Mouse (Mus musculus) bone marrow, adult 2 months (tissue): Measurements from ENCODE around the gene Lrp1. TPM values are rescaled to one million over a fixed set of nuclear protein-coding genes. Genes with fewer than 3 reads are reported as not detected.

Experiments used
- H3K27ac ChIP-seq: fragments of 200-500 bp; 2 replicates; pipeline ENCODE4 v1.5.1; 2012; ENCODE audit warnings: low read depth, mild to moderate bottlenecking, control low read depth, inconsistent platforms, low read length; ENCODE audit not compliant: control insufficient read depth, poor library complexity, insufficient read depth
- H3K4me1 ChIP-seq: fragments of 200-500 bp; 2 replicates; pipeline ENCODE4 v1.6.1; 2011; ENCODE audit warnings: low read length; ENCODE audit not compliant: control insufficient read depth, insufficient read depth
- H3K4me3 ChIP-seq: fragments of 200-500 bp; replicated peaks from 2 replicates; pipeline ENCODE3; 2011; ENCODE audit warnings: mild to moderate bottlenecking, low read depth, low read length, control low read depth; ENCODE audit not compliant: control insufficient read depth
- CTCF ChIP-seq: fragments of 200-500 bp; IDR thresholded peaks from 2 replicates; pipeline ENCODE4 v1.5.1; 2011; ENCODE audit warnings: low read length, control low read depth; ENCODE audit not compliant: control insufficient read depth, insufficient read depth
- POLR2A ChIP-seq: fragments of 200-500 bp; IDR thresholded peaks from 2 replicates; pipeline ENCODE4 v1.6.1; 2011; ENCODE audit warnings: low read depth, mild to moderate bottlenecking, control low read depth, low read length, borderline replicate concordance; ENCODE audit not compliant: control insufficient read depth
- WGBS: fragments of 180-500 bp; shearing (Covaris S2); methylation state at CpG from one replicate; pipeline ENCODE4 v1.1.7; 2018; 5-methylcytosine and 5-hydroxymethylcytosine counted together
- polyA plus RNA-seq: library from polyadenylated mRNA; stranded (reverse); fragments of >200 nt; gene quantifications from 2 replicates; pipeline ENCODE4 v1.2.4, GENCODE M21; 2011; ENCODE audit warnings: low replicate concordance; ENCODE audit not compliant: missing spikeins, insufficient read depth, insufficient read length

The Lrp1 gene
- polyA plus RNA-seq, 1 experiment, result 48.3 TPM

- 92% methylated on average over 26 of the region's 26 CpGs for WGBS
- no peak overlapping the region for H3K27ac ChIP-seq
- no peaks in the 10 kb centered on the region; the same call in 1 of the 2 replicates for H3K4me1 ChIP-seq
- no peak overlapping the region for H3K4me3 ChIP-seq
- TF ChIP-seq CTCF (no peak), POLR2A (no peak)
These were observed 101.8 kb downstream of the Lrp1 start for GRCm38 (mm10) chr10:127519041-127519701.

GRCm38 (mm10) chr10:127517941-127518340, 103.0 kb downstream of the Lrp1 start:
- Histone ChIP-seq H3K4me1 (peaks cover 1% of the 10 kb centered on the region; the same call in 1 of the 2 replicates), H3K27ac (no peak overlapping the region), H3K4me3 (no peak overlapping the region)
- TF ChIP-seq POLR2A (no peak), CTCF (no peak)
- 92% methylated on average over 22 of the region's 22 CpGs for WGBS

DNA sequence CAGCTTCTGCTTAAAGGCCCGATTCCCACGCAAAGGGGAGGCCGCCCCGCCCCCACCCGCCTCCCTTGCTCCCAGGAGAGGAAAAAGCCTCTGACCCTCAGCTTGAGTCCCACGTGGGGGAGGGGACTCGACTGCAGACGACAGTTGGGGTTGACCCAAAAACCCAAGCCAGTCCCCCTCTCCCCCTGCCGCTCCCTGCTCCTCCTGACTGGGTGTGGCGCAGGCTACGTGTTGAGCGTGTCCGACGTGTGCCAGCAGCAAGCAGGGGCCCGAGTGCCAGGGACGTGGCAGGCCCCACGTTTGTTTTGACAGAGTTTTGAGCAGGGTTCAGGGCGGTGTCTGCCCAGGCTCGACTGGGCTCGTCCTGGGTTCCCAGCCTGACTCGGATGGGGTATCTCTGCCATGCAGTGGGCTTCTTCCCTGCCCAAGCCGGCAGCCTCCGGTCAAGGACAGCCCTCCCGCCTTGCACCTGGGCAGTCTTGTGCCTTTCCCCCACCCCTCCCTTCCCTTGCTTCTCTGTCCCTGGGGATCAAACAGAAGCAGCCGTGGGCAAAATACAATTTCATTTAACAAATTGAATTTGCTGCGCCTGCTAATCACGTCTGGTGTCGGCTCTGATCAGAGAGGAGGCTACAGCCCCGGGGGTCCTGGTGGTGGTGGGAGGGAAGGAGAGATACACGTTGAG, 104.2 kb downstream of the Lrp1 start:
- Histone ChIP-seq H3K4me3 (no peak overlapping the region), H3K27ac (no peak overlapping the region), H3K4me1 (peaks cover 1% of the 10 kb centered on the region; the same call in 1 of the 2 replicates)
- WGBS, result 66% methylated on average over 30 of the region's 30 CpGs
- TF ChIP-seq CTCF, result no peak
- no peak for TF ChIP-seq POLR2A

GRCm38 (mm10) chr10:127515983-127516459, 104.9 kb downstream of the Lrp1 start:
- Histone ChIP-seq H3K27ac (no peak overlapping the region), H3K4me3 (no peak overlapping the region), H3K4me1 (peaks cover 1% of the 10 kb centered on the region; the same call in 1 of the 2 replicates)
- TF ChIP-seq POLR2A (no peak), CTCF (no peak)
- WGBS, result 48% methylated on average over 8 of the region's 8 CpGs

- Histone ChIP-seq H3K4me3 (no peak overlapping the region), H3K27ac (no peak overlapping the region)
- WGBS, result 44% methylated on average over 9 of the region's 9 CpGs
These were observed 105.5 kb downstream of the Lrp1 start for GRCm38 (mm10) chr10:127515271-127515982.

DNA sequence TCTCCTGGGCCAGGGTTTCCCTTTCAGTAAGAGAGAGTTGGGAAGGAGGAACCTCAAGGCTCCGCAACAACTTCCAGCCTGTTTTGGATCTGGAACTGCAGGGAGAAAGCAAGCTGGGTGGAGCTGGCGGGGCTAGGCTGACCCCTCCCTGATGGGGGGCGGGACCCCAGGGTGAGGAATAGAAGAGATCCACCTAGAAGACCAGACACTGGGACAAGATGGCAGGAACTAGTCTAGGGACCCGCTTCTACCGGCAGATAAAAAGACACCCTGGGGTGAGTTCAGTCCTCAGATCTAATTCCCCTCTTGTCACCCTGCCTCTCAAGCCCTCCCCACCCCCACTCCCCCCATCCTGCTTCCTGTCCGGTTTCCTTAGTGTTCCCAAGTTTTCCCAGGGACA, 106.2 kb downstream of the Lrp1 start, which contains the start of gene Ndufa4l2:
Gene Ndufa4l2 (plus strand): TSS at position 204 of the 400 bp plus-strand sequence.
- Histone ChIP-seq H3K4me3 (no peak within 1 kb of the TSS), H3K4me1 (peaks cover 1% of the 10 kb centered on the region; the same call in 1 of the 2 replicates), H3K27ac (no peak within 1 kb of the TSS)
- WGBS, result 27% methylated on average over 6 of the region's 6 CpGs
- no peak for TF ChIP-seq CTCF
- TF ChIP-seq POLR2A, result no peak

More at GRCm38 (mm10) chr10:127515271-127515982, 105.5 kb downstream of the Lrp1 start:
- peaks cover 1% of the 10 kb centered on the region; the same call in 1 of the 2 replicates for H3K4me1 ChIP-seq
- no peak for TF ChIP-seq CTCF
- TF ChIP-seq POLR2A, result no peak

GRCm38 (mm10) chr10:127514111-127514698, 106.7 kb downstream of the Lrp1 start:
- TF ChIP-seq POLR2A, result no peak
- TF ChIP-seq CTCF, result no peak
- Histone ChIP-seq H3K4me3 (no peak overlapping the region), H3K27ac (no peak overlapping the region), H3K4me1 (peaks cover 1% of the 10 kb centered on the region; the same call in 1 of the 2 replicates)
- 5% methylated on average over 13 of the region's 13 CpGs for WGBS
